Mouse (Mus musculus): ENCODE data around the gene Mrpl24.
"Not testable (repeated sequence)": the region's sequence is repeated elsewhere in the genome, so short reads cannot be mapped to it uniquely, and the experiment has no call there.

Mrpl24 gene

DNA sequence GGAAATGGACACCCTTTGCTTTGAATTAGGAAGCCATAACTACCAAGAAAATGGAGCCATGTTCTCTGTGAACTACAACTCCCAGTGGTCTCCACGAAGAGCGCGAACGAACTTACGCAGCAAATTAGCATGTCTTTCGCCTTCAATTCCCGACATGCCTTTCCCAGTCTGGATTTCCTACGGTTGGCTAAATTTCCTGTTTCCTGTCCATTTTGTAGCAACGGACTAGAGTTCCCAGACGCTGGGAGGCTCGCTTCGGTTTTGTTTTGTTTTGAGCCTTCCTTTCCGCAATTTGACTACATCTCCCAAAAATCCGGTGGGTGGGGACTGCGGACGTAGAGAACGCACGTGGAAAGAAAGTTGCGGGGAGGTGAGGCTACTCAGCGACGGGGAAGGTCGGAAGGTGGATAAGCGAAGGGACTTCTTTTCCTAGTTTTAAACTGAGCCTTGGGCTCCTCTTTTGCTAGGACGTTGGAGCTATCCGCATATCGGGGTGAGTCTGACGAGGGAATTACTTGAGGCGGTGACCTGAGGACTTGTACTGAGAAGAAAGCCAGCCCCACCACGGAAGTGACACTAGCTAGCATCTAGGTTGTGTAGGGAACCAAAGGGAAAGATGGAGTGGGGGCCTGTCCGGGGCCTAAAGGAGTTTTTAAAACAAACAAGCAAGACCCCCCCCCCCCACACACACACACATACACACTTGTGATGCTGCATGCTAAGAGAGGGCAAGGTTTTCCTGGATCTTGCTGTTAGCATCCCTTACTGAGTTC, at the start of gene Mrpl24:
Gene Mrpl24, plus strand, starts transcription at position 171 of the 773 bp plus-strand sequence.
- peak; percentile 60 to 69 for DNase-seq (ENCODE audit: low spot score in 2 of 2)

DNA sequence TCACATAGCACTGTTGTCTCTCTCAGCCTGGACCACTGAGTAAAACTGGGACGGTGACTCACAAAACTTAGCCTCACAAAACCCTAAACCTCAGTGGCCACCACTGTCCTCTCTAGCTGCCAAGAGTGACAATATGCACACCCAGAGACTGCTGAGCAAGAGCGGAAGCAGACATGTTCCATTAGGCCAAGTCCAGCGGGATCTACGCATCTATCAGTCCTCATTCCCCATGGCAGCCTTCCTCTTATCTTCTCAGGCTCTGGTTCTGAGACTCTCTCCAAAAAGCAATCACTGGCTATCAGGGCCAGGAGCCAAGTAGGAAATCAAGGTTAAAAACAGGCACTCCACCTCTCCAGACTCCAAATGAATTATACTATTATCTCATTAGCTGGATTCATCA, 41.6 kb upstream of the Mrpl24 start:
- DNase-seq (ENCODE audit: low spot score in 2 of 2), result no peak

DNA sequence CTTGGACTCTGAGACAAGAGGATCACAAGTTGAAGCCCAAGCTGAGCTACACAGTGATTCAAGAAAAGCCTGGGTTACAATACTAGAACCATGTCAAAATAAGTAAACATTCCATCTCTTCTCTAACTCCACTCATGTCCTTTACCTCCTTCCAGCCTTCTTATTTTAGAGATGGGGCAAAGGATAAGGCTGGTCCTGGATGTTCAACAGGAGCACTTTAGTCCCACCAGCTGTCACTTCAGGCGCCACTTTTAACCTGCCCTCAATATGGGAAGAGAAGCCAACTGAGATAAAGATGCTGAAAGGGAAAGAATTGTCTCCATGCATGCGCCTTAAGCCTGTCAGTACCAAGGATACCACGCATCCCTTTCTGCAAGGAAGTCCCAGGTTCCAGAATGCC, 35.0 kb upstream of the Mrpl24 start:
- no peak for DNase-seq (ENCODE audit: low spot score in 2 of 2)

DNA sequence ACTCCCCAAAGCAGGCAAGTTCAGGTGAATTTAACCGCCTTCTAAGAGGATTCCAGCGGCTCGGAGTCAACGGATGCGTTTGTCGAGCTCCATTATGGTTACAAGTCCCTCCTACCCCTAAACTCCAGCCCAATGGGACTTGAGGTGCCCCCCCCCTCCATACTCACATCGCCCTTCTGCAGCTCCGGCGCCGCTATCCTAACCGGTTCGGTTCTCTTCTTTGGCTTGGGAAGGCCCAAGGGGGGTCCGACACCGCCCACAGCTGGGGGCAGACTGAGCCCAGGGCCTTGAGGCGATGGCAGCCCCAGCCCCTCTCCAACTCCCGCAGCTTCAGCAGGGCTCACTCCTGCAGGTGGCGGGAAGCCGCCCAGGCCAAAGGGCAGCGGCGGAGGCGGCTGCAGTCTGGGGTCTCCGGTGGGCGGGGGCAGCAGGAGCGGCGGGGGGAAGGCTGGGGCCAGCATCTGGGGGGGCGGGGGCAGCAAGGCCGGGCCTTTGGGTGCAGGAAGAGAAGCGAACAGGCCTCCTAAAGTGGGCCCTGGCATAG, 34.5 kb upstream of the Mrpl24 start:
- peak in 1 of 2 experiments; percentile 19 for DNase-seq (ENCODE audit: low spot score in 2 of 2)

DNA sequence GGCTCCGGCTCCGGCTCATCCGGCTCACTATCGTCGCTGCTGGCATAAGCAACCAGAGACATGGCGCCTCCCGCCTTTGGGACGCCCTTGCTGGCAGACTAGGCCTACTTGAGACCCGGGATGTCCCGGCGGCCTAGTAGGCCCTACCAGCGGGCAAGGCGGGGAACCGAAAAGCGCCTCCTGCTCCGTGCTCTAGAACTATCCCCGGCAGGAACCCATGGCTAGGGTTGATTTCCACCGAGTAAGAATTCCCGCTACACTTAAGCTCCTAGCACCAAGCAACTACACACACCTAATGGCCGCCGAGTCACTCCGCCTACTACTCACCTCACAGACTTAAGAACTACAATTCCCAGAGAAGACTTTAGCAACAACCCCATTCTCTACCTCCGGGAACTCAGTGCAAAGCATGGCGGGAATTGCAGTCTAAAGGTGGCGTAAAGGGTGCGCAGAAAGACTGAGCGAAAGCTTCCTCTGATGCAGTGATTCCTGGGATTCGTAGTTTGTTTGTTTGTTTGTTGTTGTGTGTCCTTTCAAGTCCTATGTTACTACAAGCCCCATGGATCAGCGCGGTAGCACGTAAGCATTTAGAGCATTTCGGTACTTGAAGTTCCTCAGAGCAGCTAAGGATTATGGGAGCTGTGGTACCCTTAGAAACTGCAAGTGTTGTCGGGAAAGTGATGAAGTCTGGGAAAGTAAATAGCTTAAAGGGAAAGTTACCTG, 33.9 kb upstream of the Mrpl24 start, which contains the start of gene Prcc:
Gene Prcc, minus strand, starts transcription at position 328 of the 723 bp plus-strand sequence.
- peak; percentile 74 to 89 for DNase-seq (ENCODE audit: low spot score in 2 of 2)

DNA sequence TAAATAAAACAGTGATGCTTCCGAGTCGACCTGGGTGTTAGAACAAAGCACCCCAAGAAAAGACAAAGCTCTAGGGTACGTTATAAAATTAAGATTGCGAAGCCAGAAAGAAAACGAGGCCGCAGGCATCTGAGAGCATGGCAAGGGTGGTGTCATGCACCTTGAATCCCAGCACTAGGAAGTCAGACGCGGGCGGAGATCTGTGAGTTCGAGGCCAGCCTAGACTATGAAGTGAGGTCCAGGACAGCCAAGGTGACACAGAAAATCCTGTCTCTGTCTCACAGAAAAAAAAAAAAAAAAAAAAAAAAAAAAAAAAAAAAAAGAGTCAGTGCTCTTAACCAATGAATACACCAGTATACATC, 33.3 kb upstream of the Mrpl24 start:
- peak in 1 of 2 experiments; percentile 25 for DNase-seq (ENCODE audit: low spot score in 2 of 2)

DNA sequence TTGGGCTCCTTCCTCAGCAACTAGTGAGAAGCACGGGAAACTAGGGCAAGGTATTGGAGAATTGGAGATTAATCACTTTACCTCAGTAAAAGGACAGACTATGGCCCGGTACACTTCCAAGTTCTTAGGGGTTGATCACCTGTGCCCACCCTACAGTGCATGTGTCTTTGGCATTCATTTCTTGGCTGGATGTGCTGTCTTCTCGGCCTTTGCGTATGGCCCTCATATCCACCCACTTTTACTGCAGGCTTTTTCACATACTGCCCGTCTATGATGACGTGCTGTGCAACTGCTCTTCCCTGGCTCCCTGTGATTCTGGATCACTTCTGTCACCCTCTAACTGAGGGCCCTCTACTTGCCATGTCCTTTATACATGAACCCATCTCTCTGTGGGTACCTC, 32.9 kb upstream of the Mrpl24 start:
- no peak for DNase-seq (ENCODE audit: low spot score in 2 of 2)

DNA sequence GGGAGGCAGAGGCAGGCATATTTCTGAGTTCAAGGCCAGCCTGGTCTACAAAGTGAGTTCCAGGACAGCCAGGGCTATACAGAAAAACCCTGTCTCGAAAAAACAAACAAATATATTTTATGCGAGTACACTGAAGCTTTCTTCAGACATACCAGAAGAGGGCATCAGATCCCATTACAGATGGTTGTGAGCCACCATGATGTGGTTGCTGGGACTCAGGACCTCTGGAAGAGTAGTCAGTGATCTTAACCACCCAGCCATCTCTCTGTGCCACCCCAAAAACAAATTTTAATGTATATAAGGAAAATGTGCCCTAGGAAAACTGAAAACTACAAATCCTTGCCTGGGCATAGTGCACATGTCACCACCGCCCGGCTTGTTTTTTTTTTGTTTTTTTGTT, 31.9 kb upstream of the Mrpl24 start:
- not testable (repeated sequence) for DNase-seq (ENCODE audit: low spot score in 2 of 2)

DNA sequence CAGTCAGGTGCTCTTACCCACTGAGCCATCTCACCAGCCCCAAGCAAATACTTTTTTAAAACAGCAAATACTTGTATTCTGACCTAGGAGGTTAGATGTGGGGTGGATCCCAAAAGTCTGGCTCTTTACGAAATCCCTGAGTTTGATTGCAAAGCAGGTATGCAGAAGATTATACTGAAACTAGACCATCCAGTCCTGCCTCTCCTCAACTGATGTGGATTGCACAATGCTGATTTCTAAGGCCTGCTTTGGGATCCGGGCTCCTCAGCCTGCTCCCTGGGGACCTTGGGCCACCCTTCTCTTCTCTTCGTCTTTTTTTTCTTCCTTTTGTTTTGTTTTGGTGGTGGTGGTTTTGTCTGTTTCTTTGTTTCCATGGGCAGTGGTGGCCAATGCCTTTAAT, 27.8 kb upstream of the Mrpl24 start:
- no peak for DNase-seq (ENCODE audit: low spot score in 2 of 2)

DNA sequence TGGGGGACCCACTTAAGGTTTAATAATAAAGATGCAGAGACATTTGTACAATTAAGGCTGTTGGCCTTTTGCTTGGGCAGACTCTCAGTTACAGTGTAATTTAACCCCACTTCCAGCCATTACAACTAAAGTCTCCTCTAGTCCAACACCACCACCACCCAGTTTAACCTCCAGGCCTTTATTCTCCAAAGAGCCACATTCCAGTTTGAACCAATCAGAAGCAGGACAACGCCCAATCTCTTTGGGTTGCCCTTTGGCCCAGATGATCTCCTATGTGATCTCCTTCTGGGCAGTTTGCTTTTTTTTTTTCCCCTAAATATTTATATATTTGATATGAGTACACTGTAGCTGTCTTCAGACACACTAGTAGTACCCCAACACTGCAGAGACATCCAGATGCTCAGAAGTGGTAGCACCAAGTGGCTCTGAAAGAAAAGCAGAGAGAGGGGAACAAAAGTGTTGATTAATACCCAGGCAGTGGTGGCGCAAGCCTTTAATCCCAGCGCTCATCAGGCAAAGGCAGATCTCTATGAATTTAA, 25.9 kb upstream of the Mrpl24 start:
- no peak for DNase-seq (ENCODE audit: low spot score in 2 of 2)

DNA sequence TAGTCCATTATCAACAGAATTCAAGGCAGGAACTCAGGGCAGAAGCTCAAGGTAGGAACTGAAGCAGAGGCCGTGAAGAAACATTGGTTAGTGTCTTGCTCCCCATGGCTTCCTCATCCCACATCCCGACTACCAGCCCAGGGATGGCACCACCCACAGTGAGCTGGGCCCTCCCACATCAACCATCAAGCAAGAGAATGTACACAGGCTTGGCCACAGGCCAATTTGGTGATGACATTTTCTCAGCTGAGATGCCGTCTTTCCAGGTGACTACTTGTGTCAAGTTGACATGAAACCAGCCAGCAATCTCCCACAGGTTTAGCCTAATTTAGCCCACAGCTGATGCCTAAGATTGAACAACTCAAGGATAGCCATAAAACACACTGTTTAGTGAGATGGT, 20.0 kb upstream of the Mrpl24 start:
- DNase-seq (ENCODE audit: low spot score in 2 of 2), result no peak

DNA sequence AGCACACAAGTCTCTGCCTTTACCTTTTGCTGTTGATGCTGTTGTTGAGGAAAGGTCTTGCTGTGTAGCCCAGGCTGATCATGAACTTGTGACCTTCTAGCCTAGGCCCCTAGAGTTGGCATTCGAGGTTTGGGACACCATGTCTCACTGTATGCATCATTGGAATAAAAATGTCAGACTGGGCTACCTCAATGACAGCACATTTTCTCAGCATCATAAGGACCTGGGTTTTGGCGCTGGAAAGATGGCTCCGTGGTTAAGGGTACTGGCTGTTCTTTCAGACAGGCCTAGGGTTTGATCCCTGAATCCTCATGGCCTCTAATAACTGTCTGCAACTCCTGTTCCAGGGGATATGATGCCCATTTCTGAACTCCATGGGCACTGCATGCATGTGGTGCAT, 19.5 kb upstream of the Mrpl24 start:
- DNase-seq (ENCODE audit: low spot score in 2 of 2), result no peak

DNA sequence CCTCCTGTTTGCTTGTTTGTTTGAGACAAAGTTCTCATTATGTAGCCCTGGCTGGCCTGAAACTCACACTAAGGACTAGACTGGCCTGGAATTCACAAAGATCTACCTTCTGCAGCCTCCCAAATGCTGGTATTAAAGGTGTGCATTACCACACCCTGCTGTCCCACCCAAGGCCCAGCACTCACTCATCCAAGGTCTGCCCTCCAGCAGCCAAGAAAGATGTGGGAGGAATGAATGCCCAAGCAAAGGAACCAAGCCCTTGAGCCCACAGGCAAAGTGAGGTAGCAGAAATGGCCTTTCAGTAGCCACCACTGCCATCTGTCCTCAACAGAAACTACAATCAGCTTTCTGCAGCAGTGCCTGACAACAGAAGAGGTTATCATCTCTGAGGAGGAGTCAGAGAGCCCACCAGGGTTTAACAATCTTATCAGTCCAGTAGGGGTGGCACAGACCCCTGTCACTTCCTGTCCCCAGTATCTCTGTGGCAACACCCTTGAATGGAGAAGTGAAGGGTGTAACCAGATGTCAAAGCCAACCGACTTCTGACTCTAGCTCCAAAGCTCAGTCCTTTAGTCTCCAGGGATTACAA, 18.2 kb upstream of the Mrpl24 start:
- no peak for DNase-seq (ENCODE audit: low spot score in 2 of 2)

DNA sequence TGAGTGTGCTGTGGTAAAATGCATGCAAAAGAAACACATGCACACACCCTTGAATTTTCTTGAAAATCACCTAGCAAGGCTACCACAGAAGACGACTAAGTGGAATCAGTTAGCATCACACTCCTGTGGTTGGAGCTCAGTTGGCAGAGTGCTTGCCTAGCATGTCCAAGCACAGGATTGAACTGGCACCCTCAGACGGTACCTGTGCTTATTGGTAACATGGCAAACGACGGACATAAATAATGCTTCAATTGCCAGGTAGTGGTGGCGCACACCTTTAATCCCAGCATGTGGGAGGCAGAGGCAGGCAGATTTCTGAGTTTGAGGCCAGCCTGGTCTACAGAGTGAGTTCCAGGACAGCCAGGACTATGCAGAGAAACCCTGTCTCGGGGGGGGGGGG, 17.3 kb upstream of the Mrpl24 start:
- not testable (repeated sequence) for DNase-seq (ENCODE audit: low spot score in 2 of 2)

DNA sequence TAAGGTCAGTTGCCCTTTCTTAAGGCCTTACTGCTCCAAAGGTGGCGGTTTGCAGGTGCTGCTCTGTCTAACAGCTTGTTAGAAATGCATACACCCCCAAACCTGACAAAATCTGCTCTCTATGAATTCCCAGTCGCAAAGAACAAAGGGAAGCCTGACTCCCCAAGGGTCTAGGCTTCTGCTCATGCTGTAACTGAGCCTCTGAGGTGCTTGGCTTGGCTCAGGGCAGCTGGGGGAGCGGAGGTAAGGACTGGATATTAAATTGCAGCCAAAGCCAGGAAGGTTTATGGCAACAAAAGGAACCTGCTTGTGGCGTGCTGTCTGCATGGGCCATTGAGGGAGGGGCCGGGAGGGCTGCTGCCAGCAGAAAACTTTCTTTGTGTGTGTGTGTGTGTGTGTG, 15.5 kb upstream of the Mrpl24 start:
- DNase-seq (ENCODE audit: low spot score in 2 of 2), result no peak

DNA sequence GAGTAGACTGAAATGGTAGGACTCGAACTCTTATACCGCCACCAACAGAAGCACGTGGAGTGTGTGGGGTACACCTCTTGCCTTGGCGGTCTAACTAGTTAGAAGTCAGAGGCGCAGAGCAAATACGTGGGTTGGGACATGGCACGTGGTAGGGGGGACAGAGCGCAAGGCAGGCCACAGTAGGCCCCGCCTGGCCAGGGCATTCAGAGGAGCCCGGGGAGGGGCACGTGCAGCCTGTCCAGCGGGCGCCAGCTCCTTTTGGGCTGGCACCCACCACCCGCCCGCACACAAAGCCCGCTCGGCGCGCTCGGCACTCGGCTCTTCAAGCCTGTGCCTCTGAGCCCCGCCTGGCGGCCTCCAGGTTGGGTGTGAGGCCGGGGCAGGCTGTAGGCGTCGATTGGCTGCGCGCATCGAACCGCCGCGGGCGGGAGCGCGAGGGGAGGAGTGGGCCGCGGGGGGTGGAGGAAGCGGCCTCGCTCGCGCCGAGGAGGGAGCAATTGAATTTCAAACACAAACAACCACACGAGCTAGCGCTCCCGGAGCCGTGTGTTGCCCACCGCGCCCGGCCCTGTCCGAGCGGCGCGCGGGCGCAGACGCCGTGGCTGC, 13.3 kb upstream of the Mrpl24 start, which contains the start of gene Hdgf:
Gene Hdgf, plus strand, starts transcription at position 442 of the 606 bp plus-strand sequence.
- peak; percentile 73 to 86 for DNase-seq (ENCODE audit: low spot score in 2 of 2)

DNA sequence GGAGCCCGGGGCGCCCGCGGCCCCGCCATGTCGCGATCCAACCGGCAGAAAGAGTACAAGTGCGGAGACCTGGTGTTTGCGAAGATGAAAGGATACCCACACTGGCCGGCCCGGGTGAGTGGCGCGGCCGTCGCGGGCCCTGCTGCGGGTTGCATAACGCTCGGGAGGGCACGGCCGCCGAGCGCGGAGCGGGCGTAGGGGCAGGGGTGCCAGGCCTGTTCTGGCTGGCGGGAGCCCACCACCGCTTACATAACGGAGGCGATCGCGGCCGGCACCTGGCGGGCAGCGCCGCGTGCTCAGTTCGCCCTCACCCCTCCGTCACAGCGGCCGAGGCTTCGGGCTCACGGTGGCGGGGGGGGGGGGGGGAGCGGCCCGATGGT, 12.7 kb upstream of the Mrpl24 start:
- DNase-seq (ENCODE audit: low spot score in 2 of 2), result peak in 1 of 2 experiments; percentile 53

DNA sequence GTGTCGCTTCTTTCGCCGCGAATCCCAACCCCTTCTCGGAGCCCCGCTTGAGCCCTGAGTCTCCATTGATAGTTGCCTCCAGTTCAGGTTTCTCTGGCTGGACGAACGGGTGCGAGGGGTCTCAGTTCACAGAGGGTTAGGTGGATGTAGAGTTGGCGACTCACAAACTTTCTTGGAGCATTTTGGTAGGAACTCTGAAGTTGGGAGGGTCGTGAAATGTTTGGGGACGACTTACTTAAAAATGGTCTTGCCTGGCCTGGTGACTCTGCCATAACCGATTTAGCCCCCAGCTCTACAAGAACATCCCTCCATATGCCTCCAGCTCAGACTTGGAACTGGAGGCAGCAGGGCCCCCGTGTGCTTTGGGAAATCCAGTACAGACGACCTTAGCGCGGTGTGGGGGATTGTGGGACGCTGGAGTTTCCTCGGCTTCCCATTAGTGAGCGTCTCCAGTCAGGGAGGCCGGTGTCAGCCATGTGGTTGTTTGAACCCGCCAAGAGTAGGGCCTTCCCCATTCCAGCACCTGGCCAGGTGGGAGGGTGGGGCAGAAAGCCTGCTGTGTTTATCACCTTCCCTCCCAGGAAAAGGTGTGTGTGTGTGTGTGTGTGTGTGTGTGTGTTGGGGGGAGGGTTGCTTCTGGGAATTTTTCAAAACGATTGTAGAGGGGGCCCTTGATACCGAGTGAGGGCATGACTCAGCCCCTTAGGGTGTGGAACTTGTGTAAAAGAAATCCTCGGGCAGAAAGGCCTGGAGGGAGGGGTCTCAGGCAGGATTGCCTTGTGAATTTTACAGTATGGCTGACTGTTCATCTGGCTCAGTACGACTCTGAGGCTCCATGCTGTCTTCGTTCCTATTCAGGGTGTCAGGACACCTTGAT, 12.1 kb upstream of the Mrpl24 start:
- no peak for DNase-seq (ENCODE audit: low spot score in 2 of 2)

DNA sequence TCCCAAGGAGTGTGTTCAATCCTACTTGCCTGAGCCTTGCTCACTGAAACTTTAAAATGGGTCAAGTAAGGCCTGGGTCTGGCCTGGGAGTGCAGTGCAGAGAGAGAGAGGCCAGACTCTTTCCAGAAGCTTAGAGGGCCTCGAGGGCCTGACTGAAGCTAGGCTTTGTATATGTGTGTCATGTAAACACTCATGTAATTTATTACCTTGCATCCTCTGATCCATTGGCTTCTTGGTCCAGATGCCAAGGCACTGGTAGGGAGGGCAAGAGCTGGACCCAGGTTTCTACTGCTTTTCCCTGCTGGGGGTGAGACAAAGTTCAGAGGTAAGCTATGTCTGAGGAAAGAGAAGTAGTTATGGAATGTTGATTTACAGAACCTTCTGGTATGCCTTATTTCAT, 11.4 kb upstream of the Mrpl24 start:
- DNase-seq (ENCODE audit: low spot score in 2 of 2), result no peak

DNA sequence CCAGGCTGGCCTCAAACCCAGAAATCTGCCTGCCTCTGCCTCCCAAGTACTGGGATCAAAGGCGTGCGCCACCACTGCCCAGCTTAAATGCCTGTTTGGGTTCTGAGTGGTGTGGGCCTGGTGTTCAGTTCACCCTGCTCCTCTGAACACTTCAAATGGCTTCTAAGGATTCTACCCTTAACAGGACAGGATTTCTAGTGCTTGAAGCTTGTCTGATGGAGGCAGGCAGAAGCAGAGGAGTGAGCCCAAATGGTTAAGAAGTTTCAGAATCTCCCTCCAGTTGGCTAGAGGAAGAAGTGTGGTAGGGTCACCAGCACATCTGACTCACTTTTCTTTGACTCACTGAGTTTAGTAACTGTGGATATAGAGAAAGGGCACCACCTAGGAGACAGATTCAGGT, 9.9 kb upstream of the Mrpl24 start:
- no peak for DNase-seq (ENCODE audit: low spot score in 2 of 2)

DNA sequence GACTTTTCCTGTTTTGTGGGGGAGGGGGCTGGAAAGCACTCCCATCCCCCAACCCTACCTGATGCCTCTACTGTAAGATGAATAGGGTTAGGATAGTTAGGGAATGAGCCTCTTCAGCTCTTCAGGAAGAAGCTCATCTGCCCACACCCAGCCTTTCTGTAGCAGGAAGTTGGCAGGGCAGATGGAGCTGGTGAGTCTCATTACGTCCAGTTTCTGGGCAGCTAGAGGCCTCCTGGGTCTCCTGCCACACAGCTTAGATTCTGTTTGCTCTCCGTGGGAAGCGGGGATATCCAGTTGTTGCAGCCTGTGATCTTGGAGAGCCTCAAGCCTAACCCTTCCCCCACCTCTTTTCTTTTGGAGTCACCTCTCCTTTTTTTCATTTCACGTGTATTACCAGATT, 9.4 kb upstream of the Mrpl24 start:
- DNase-seq (ENCODE audit: low spot score in 2 of 2), result no peak

All from frontal cortex, postnatal 25 days (tissue).